Mouse (Mus musculus): ENCODE data around the gene Lrrc75a.

GRCm38 (mm10) chr11:62602619-62603311 is 45.6 kb downstream of the Lrrc75a start:
- TF ChIP-seq CTCF (IDR thresholded peaks at IDR 0.05; ENCODE audit: extremely low read depth, insufficient read length, insufficient replicate concordance, low read depth, low read length) = no peak
- peak; percentile 98 for TF ChIP-seq POLR2A (IDR thresholded peaks at IDR 0.05; ENCODE audit: low read depth, low read length)

All from small intestine, adult 2 months (tissue).